Comparison of ENCODE assay signal across 8 mouse cellular contexts in genomic region chr10:81316338-81317060, GRCm38 (mm10). TPM values are rescaled to one million over a fixed set of nuclear protein-coding genes. Genes with fewer than 3 reads are reported as not detected.
A peak's percentile ranks its signal among the peaks of the same experiment; 100 is the strongest.
DNase-seq lines count a peak whose midpoint lies in the region; ATAC-seq and TF ChIP-seq lines count a peak whose summit lies in the region.

No protein-coding gene starts in this region.

- peak overlapping the region; percentile 23; the same call in 1 of the 2 replicates for H3K9ac ChIP-seq in kidney, embryonic 14.5 days (ENCODE audit: low read depth, low read length)
- H3K9ac ChIP-seq in midbrain, embryonic 11.5 days (ENCODE audit: low read length) = peak overlapping the region; percentile 40

- TF ChIP-seq CTCF in thymus, adult 2 months (IDR thresholded peaks at IDR 0.05; ENCODE audit: borderline replicate concordance, control insufficient read depth, extremely low read depth, insufficient read depth, low read length, poor library complexity) = peak; percentile 4; the same call in 1 of the 2 replicates

- H3K36me3 ChIP-seq in thymus, adult 2 months (ENCODE audit: control insufficient read depth, insufficient read depth, low read length) = peaks cover 30% of the 10 kb centered on the region
- H3K36me3 ChIP-seq in kidney, embryonic 14.5 days (ENCODE audit: control insufficient read depth, insufficient read depth, low read length) = peaks cover 54% of the 10 kb centered on the region
- H3K36me3 ChIP-seq in midbrain, embryonic 11.5 days (ENCODE audit: control insufficient read depth, insufficient read depth, low read length) = peaks cover 15% of the 10 kb centered on the region

- H3K27ac ChIP-seq in thymus, adult 2 months (ENCODE audit: control insufficient read depth, insufficient read depth, low read length) = no peak overlapping the region
- H3K27ac ChIP-seq in kidney, embryonic 14.5 days (ENCODE audit: low read depth, low read length) = peak overlapping the region; percentile 59
- H3K27ac ChIP-seq in midbrain, embryonic 11.5 days (ENCODE audit: low read depth, low read length) = no peak overlapping the region

- peak; percentile 70 for DNase-seq in adrenal gland, postnatal 14 days
- DNase-seq in adrenal gland, adult 18-20 months (ENCODE audit: low spot score in 2 of 2) = no peak
- no peak for DNase-seq in thymus, adult 2 months
- no peak for DNase-seq in thymus, postnatal 0 days (ENCODE audit: low spot score)
- DNase-seq in midbrain, embryonic 11.5 days (ENCODE audit: low spot score, missing footprints) = no peak
- no peak for DNase-seq in c-Kit-positive CD71-positive TER-119-positive erythroid progenitor cells, embryonic 14.5 days (ENCODE audit: low spot score)
- no peak for DNase-seq in yolk sac, embryonic 10.5 days (ENCODE audit: low spot score)

- ATAC-seq in kidney, embryonic 14.5 days (ENCODE audit: low FRiP score, low TSS enrichment) = no peak
- no peak for ATAC-seq in midbrain, embryonic 11.5 days (ENCODE audit: low FRiP score)

- H3K9me3 ChIP-seq in kidney, embryonic 14.5 days (ENCODE audit: control insufficient read depth, low read length) = no peaks in the 10 kb centered on the region
- no peaks in the 10 kb centered on the region for H3K9me3 ChIP-seq in midbrain, embryonic 11.5 days (ENCODE audit: control insufficient read depth, low read length)

- H3K4me3 ChIP-seq in thymus, adult 2 months (ENCODE audit: control insufficient read depth, insufficient read depth, low read length) = no peak overlapping the region
- H3K4me3 ChIP-seq in kidney, embryonic 14.5 days (ENCODE audit: low read length) = peak overlapping the region; percentile 25
- H3K4me3 ChIP-seq in midbrain, embryonic 11.5 days (ENCODE audit: low read depth, low read length) = no peak overlapping the region

- peaks cover 22% of the 10 kb centered on the region for H3K4me1 ChIP-seq in thymus, adult 2 months (replicated peaks; ENCODE audit: control insufficient read depth, insufficient read depth, low read length)
- H3K4me1 ChIP-seq in kidney, embryonic 14.5 days (ENCODE audit: control insufficient read depth, insufficient read depth, low read length) = peaks cover 41% of the 10 kb centered on the region
- peaks cover 22% of the 10 kb centered on the region for H3K4me1 ChIP-seq in midbrain, embryonic 11.5 days (ENCODE audit: control insufficient read depth, insufficient read depth, low read length)

- 85% methylated on average over 16 of the region's 16 CpGs for WGBS in thymus, adult 2 months
- WGBS in kidney, embryonic 14.5 days = 32% methylated on average over 16 of the region's 16 CpGs
- WGBS in midbrain, embryonic 11.5 days = 37% methylated on average over 16 of the region's 16 CpGs

- TF ChIP-seq POLR2A in thymus, adult 2 months (IDR thresholded peaks at IDR 0.05; ENCODE audit: control insufficient read depth, extremely low read depth, insufficient read depth, low read length, poor library complexity) = no peak

- peak overlapping the region; percentile 47 for H3K4me2 ChIP-seq in kidney, embryonic 14.5 days (replicated peaks; ENCODE audit: low read depth, low read length)
- H3K4me2 ChIP-seq in midbrain, embryonic 11.5 days = peak overlapping the region; percentile 15; the same call in 1 of the 2 replicates

- H3K27me3 ChIP-seq in thymus, adult 2 months (ENCODE audit: control insufficient read depth, insufficient read depth, low read length) = no peaks in the 10 kb centered on the region
- H3K27me3 ChIP-seq in kidney, embryonic 14.5 days (ENCODE audit: control insufficient read depth, insufficient read depth, low read length) = no peaks in the 10 kb centered on the region
- H3K27me3 ChIP-seq in midbrain, embryonic 11.5 days (ENCODE audit: control insufficient read depth, insufficient read depth, low read length) = no peaks in the 10 kb centered on the region; the same call in 1 of the 2 replicates

RNA-seq across cellular contexts. Expression of gene Cactin, which starts 4.4 kb away (rescaled TPM):
- 33.1 and 40.7 TPM in 2 replicates for total RNA-seq in adrenal gland, postnatal 14 days (2021)
- total RNA-seq in adrenal gland, adult 18-20 months (2021) = 10 to 100 TPM; 34.3 to 40.9 TPM
- 89.3 and 89.6 TPM in 2 replicates for polyA plus RNA-seq in thymus, adult 2 months (2012; rRNA removed)
- polyA plus RNA-seq in thymus, postnatal 0 days (2015; fragmentation: Nextera tagmentation; extraction: Ambion mirVana) = 41.3 and 45.8 TPM in 2 replicates
- 21.4 and 29.6 TPM in 2 replicates for polyA plus RNA-seq in kidney, embryonic 14.5 days (2014; fragmentation: Nextera tagmentation; extraction: Ambion mirVana)
- polyA plus RNA-seq in midbrain, embryonic 11.5 days (2014; fragmentation: Nextera tagmentation; extraction: Ambion mirVana) = 31.9 and 36.8 TPM in 2 replicates

RNA-seq across cellular contexts. Expression of gene Tbxa2r, which starts 12.0 kb away (rescaled TPM):
- 38.6 and 47.0 TPM in 2 replicates for total RNA-seq in adrenal gland, postnatal 14 days (2021)
- 10 to 100 TPM; 23.3 to 29.2 TPM for total RNA-seq in adrenal gland, adult 18-20 months (2021)
- polyA plus RNA-seq in thymus, adult 2 months (2012; rRNA removed) = 310 and 312 TPM in 2 replicates
- 97.5 and 103 TPM in 2 replicates for polyA plus RNA-seq in thymus, postnatal 0 days (2015; fragmentation: Nextera tagmentation; extraction: Ambion mirVana)
- 8.7 and 10.1 TPM in 2 replicates for polyA plus RNA-seq in kidney, embryonic 14.5 days (2014; fragmentation: Nextera tagmentation; extraction: Ambion mirVana)
- 2.4 and 2.6 TPM in 2 replicates for polyA plus RNA-seq in midbrain, embryonic 11.5 days (2014; fragmentation: Nextera tagmentation; extraction: Ambion mirVana)

RNA-seq across cellular contexts. Expression of gene Pip5k1c, which starts 23.7 kb away (rescaled TPM):
- 38.7 and 46.9 TPM in 2 replicates for total RNA-seq in adrenal gland, postnatal 14 days (2021)
- total RNA-seq in adrenal gland, adult 18-20 months (2021) = 10 to 100 TPM; 37.6 to 40.4 TPM
- 212 and 239 TPM in 2 replicates for polyA plus RNA-seq in thymus, adult 2 months (2012; rRNA removed)
- polyA plus RNA-seq in thymus, postnatal 0 days (2015; fragmentation: Nextera tagmentation; extraction: Ambion mirVana) = 36.9 and 38.6 TPM in 2 replicates
- polyA plus RNA-seq in kidney, embryonic 14.5 days (2014; fragmentation: Nextera tagmentation; extraction: Ambion mirVana) = 25.4 and 60.7 TPM in 2 replicates
- polyA plus RNA-seq in midbrain, embryonic 11.5 days (2014; fragmentation: Nextera tagmentation; extraction: Ambion mirVana) = 42.0 and 46.2 TPM in 2 replicates

RNA-seq across cellular contexts. Expression of gene Tjp3, which starts 25.1 kb away (rescaled TPM):
- 0.90 and 1.6 TPM in 2 replicates for total RNA-seq in adrenal gland, postnatal 14 days (2021)
- 1 to 10 TPM; 1.1 to 1.6 TPM for total RNA-seq in adrenal gland, adult 18-20 months (2021)
- 27.5 and 34.5 TPM in 2 replicates for polyA plus RNA-seq in thymus, adult 2 months (2012; rRNA removed)
- polyA plus RNA-seq in thymus, postnatal 0 days (2015; fragmentation: Nextera tagmentation; extraction: Ambion mirVana) = 7.8 and 9.3 TPM in 2 replicates
- 7.6 and 11.6 TPM in 2 replicates for polyA plus RNA-seq in kidney, embryonic 14.5 days (2014; fragmentation: Nextera tagmentation; extraction: Ambion mirVana)
- polyA plus RNA-seq in midbrain, embryonic 11.5 days (2014; fragmentation: Nextera tagmentation; extraction: Ambion mirVana) = 3.9 and 4.0 TPM in 2 replicates

RNA-seq across cellular contexts. Expression of gene Gipc3, which starts 26.6 kb away (rescaled TPM):
- 4.6 and 5.1 TPM in 2 replicates for total RNA-seq in adrenal gland, postnatal 14 days (2021)
- total RNA-seq in adrenal gland, adult 18-20 months (2021) = 1 to 10 TPM; 4.5 to 6.7 TPM
- polyA plus RNA-seq in thymus, adult 2 months (2012; rRNA removed) = 0.70 and 0.82 TPM in 2 replicates
- polyA plus RNA-seq in thymus, postnatal 0 days (2015; fragmentation: Nextera tagmentation; extraction: Ambion mirVana) = 0.14 and 0.16 TPM in 2 replicates
- 0.05 and 0.07 TPM in 2 replicates for polyA plus RNA-seq in kidney, embryonic 14.5 days (2014; fragmentation: Nextera tagmentation; extraction: Ambion mirVana)
- 0.04 TPM in 1 of 2 replicates, not detected in the other for polyA plus RNA-seq in midbrain, embryonic 11.5 days (2014; fragmentation: Nextera tagmentation; extraction: Ambion mirVana)
